Mouse (Mus musculus) lung, embryonic 14.5 days (tissue): ENCODE data around the gene Twf2. TPM values are rescaled to one million over a fixed set of nuclear protein-coding genes. Genes with fewer than 3 reads are reported as not detected.

Experiments used
- ATAC-seq: fragments of 200-750 bp; cut with Nextera tagmentation; 2 replicates; pipeline ENCODE4 v1.8.0; 2017; ENCODE audit warnings: mild to moderate bottlenecking, moderate TSS enrichment, moderate library complexity; ENCODE audit not compliant: insufficient read depth
- DNase-seq: peaks from one replicate; pipeline ENCODE4 v3.0.0-alpha.2; 2015
- H3K27ac ChIP-seq: fragments of 300-500 bp; sonication (generic); 2 replicates; pipeline ENCODE4 v1.5.1; 2014; ENCODE audit warnings: low read depth, mild to moderate bottlenecking, moderate library complexity
- H3K27me3 ChIP-seq: fragments of 300-500 bp; sonication (generic); 2 replicates; pipeline ENCODE4 v1.6.1; 2014; ENCODE audit warnings: low read length, control low read depth; ENCODE audit not compliant: insufficient read depth
- H3K36me3 ChIP-seq: fragments of 300-500 bp; sonication (generic); 2 replicates; pipeline ENCODE4 v1.6.1; 2014; ENCODE audit warnings: control low read depth; ENCODE audit not compliant: insufficient read depth
- H3K4me1 ChIP-seq: fragments of 300-500 bp; sonication (generic); 2 replicates; pipeline ENCODE4 v1.6.1; 2014; ENCODE audit warnings: antibody characterized with exemption, control low read depth; ENCODE audit not compliant: insufficient read depth
- H3K4me2 ChIP-seq: fragments of 300-500 bp; sonication (generic); 2 replicates; pipeline ENCODE4 v1.6.1; 2014; ENCODE audit warnings: mild to moderate bottlenecking
- H3K4me3 ChIP-seq: fragments of 300-500 bp; sonication (generic); 2 replicates; pipeline ENCODE4 v1.5.1; 2014; ENCODE audit warnings: low read depth, low read length
- H3K9ac ChIP-seq: fragments of 300-500 bp; sonication (generic); 2 replicates; pipeline ENCODE4 v1.6.1; 2014
- H3K9me3 ChIP-seq: fragments of 300-500 bp; sonication (generic); 2 replicates; pipeline ENCODE4 v1.6.1; 2016; ENCODE audit warnings: low read depth, low read length, control low read depth
- CTCF ChIP-seq: IDR thresholded peaks from 2 replicates; pipeline ENCODE4 v1.5.1; 2016; ENCODE audit warnings: antibody characterized with exemption, low read depth
- WGBS: fragments of 180-500 bp; shearing (Covaris S2); extraction: QIAGEN DNeasy Blood & Tissue Kit; methylation state at CpG from one replicate; pipeline ENCODE4 v1.1.7; 2014; 5-methylcytosine and 5-hydroxymethylcytosine counted together
- polyA plus RNA-seq: library from polyadenylated mRNA; unstranded; fragments of >200 nt; fragmentation: Nextera tagmentation; extraction: Ambion mirVana; gene quantifications from 2 replicates; pipeline ENCODE4 v1.2.1, GENCODE M21; 2014

Gene Twf2
- polyA plus RNA-seq = 77.0 and 78.1 TPM in 2 replicates

- no peak; the same call in 1 of the 2 replicates for TF ChIP-seq CTCF
- H3K4me1 ChIP-seq = peaks cover 16% of the 10 kb centered on the region
- H3K27me3 ChIP-seq = no peaks in the 10 kb centered on the region
- 1% methylated on average over 58 of the region's 61 CpGs for WGBS
- peak; percentile 98 for DNase-seq
- H3K9ac ChIP-seq = peak within 1 kb of the TSS; percentile 69
- H3K9me3 ChIP-seq = no peaks in the 10 kb centered on the region
- H3K4me3 ChIP-seq = peak within 1 kb of the TSS; percentile 64
- H3K4me2 ChIP-seq = peak within 1 kb of the TSS; percentile 70
- H3K36me3 ChIP-seq = no peaks in the 10 kb centered on the region
- ATAC-seq = peak; percentile 88
- peak within 1 kb of the TSS; percentile 69 for H3K27ac ChIP-seq
Measured at GRCm38 (mm10) chr9:106202819-106203636, at the start of gene Twf2. Gene Twf2, plus strand, starts transcription at chr9:106203108.

DNA sequence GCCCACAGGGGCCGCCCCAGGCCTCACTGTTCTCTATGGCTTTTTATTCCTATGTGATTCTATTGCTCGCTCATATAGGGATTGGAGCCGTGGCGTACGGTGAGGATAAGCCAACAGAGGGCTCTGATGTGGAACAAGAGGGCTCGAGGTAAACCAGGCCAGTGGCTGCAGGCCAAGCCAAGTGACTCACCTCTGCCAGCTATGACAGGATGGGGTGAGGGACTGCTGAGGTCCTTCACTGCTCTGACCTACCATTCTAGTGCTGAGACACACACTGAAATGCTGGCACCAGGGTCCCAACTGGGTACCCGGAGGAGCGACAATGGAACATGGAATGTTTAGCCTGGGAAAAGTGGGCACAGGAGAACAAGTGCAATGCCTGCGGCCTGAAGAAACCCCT is 48.8 kb upstream of the Twf2 start:
- Histone ChIP-seq H3K4me1 (no peaks in the 10 kb centered on the region), H3K4me2 (no peak overlapping the region), H3K4me3 (no peak overlapping the region), H3K9me3 (no peaks in the 10 kb centered on the region), H3K27me3 (peaks cover 17% of the 10 kb centered on the region), H3K36me3 (no peaks in the 10 kb centered on the region), H3K9ac (no peak overlapping the region), H3K27ac (no peak overlapping the region)
- no peak for DNase-seq
- no peak for TF ChIP-seq CTCF
- no peak for ATAC-seq
- WGBS = 81% methylated on average over 9 of the region's 9 CpGs

GRCm38 (mm10) chr9:106156419-106156818 is 46.5 kb upstream of the Twf2 start:
- no peak overlapping the region for H3K9ac ChIP-seq
- TF ChIP-seq CTCF = peak; percentile 82
- H3K4me2 ChIP-seq = no peak overlapping the region
- H3K36me3 ChIP-seq = no peaks in the 10 kb centered on the region
- DNase-seq = peak; percentile 75
- no peaks in the 10 kb centered on the region for H3K9me3 ChIP-seq
- peak; percentile 47 for ATAC-seq
- H3K4me1 ChIP-seq = no peaks in the 10 kb centered on the region; the same call in 1 of the 2 replicates
- WGBS = 41% methylated on average over 5 of the region's 5 CpGs
- H3K27me3 ChIP-seq = no peaks in the 10 kb centered on the region
- no peak overlapping the region for H3K4me3 ChIP-seq
- H3K27ac ChIP-seq = no peak overlapping the region

GRCm38 (mm10) chr9:106156921-106157622 is 45.8 kb upstream of the Twf2 start:
- Histone ChIP-seq H3K9ac (no peak overlapping the region), H3K9me3 (no peaks in the 10 kb centered on the region), H3K27ac (no peak overlapping the region), H3K36me3 (no peaks in the 10 kb centered on the region), H3K4me3 (no peak overlapping the region), H3K4me1 (no peaks in the 10 kb centered on the region; the same call in 1 of the 2 replicates), H3K27me3 (no peaks in the 10 kb centered on the region), H3K4me2 (no peak overlapping the region)
- 79% methylated on average over 21 of the region's 21 CpGs for WGBS
- DNase-seq = no peak
- no peak for ATAC-seq
- 0 out of 2 replicates have a peak, but pooled peaks have one; percentile 15 for TF ChIP-seq CTCF

DNA sequence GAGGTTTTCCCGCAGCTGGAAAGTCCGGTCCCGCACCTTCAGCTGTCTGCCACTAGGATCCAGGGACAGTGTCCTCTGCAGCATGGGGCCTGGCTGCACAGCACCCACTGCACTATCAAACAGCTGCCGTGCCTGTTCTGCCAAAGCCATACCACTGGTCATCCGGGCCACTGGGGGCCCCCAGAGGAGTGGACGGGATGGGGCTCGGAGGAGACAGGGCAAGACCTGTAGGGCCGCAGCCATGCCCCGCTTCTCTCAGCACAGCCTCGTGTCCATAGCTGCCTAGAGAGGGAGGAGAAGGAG is 45.3 kb upstream of the Twf2 start:
- Histone ChIP-seq H3K4me2 (no peak overlapping the region), H3K9ac (no peak overlapping the region), H3K27me3 (no peaks in the 10 kb centered on the region), H3K4me1 (no peaks in the 10 kb centered on the region; the same call in 1 of the 2 replicates), H3K4me3 (no peak overlapping the region), H3K9me3 (no peaks in the 10 kb centered on the region), H3K36me3 (no peaks in the 10 kb centered on the region), H3K27ac (no peak overlapping the region)
- no peak for ATAC-seq
- no peak for DNase-seq
- TF ChIP-seq CTCF = no peak; the same call in 1 of the 2 replicates
- WGBS = 82% methylated on average over 10 of the region's 10 CpGs

- no peak for ATAC-seq
- H3K27ac ChIP-seq = no peak within 1 kb of the TSS
- no peak for TF ChIP-seq CTCF
- no peak for DNase-seq
- H3K9ac ChIP-seq = no peak within 1 kb of the TSS
- no peaks in the 10 kb centered on the region for H3K27me3 ChIP-seq
- no peaks in the 10 kb centered on the region for H3K36me3 ChIP-seq
- no peak within 1 kb of the TSS for H3K4me3 ChIP-seq
- no peak within 1 kb of the TSS for H3K4me2 ChIP-seq
- H3K9me3 ChIP-seq = no peaks in the 10 kb centered on the region
- 73% methylated on average over 6 of the region's 6 CpGs for WGBS
- H3K4me1 ChIP-seq = no peaks in the 10 kb centered on the region; the same call in 1 of the 2 replicates
Measured at GRCm38 (mm10) chr9:106158037-106158491, 44.8 kb upstream of the Twf2 start, which contains the start of gene Glyctk. Gene Glyctk, minus strand, starts transcription at chr9:106158138.

GRCm38 (mm10) chr9:106159237-106159636 is 43.7 kb upstream of the Twf2 start:
- DNase-seq (no peak), ATAC-seq (no peak)
- H3K4me3 ChIP-seq = peak overlapping the region; percentile 55; the same call in 1 of the 2 replicates
- H3K4me2 ChIP-seq = peak overlapping the region; percentile 63
- H3K27ac ChIP-seq = no peak overlapping the region
- H3K9me3 ChIP-seq = no peaks in the 10 kb centered on the region
- WGBS = 77% methylated on average over 9 of the region's 9 CpGs
- H3K9ac ChIP-seq = no peak overlapping the region
- H3K27me3 ChIP-seq = no peaks in the 10 kb centered on the region
- H3K4me1 ChIP-seq = no peaks in the 10 kb centered on the region; the same call in 1 of the 2 replicates
- TF ChIP-seq CTCF = no peak
- no peaks in the 10 kb centered on the region for H3K36me3 ChIP-seq
